Mouse (Mus musculus) cortical plate, adult 2 months (tissue): ENCODE data around the gene Vpreb1. TPM values are rescaled to one million over a fixed set of nuclear protein-coding genes. Genes with fewer than 3 reads are reported as not detected.

Experiments
- H3K27ac ChIP-seq: fragments of 200-500 bp; 2 replicates; pipeline ENCODE4 v1.5.1; 2012; ENCODE audit warnings: low read length, control low read depth, inconsistent platforms; ENCODE audit not compliant: insufficient read depth
- H3K4me1 ChIP-seq: fragments of 200-500 bp; 2 replicates; pipeline ENCODE4 v1.6.1; 2011; ENCODE audit warnings: low read length; ENCODE audit not compliant: control insufficient read depth, insufficient read depth
- H3K4me3 ChIP-seq: fragments of 200-500 bp; 2 replicates; pipeline ENCODE4 v1.5.1; 2011; ENCODE audit warnings: mild to moderate bottlenecking, low read length, control low read depth; ENCODE audit not compliant: insufficient read depth
- CTCF ChIP-seq: fragments of 200-500 bp; IDR thresholded peaks from 2 replicates; pipeline ENCODE4 v1.5.1; 2011; ENCODE audit warnings: mild to moderate bottlenecking, control low read depth, low read length; ENCODE audit not compliant: insufficient read depth; ENCODE audit errors: extremely low read depth
- POLR2A ChIP-seq: fragments of 200-500 bp; IDR thresholded peaks from 2 replicates; pipeline ENCODE4 v1.6.1; 2011; ENCODE audit warnings: mild to moderate bottlenecking, low read length, control low read depth; ENCODE audit not compliant: insufficient read depth; ENCODE audit errors: extremely low read depth
- polyA plus RNA-seq: library from polyadenylated mRNA; depleted of rRNA; stranded (reverse); fragments of >200 nt; gene quantifications from 2 replicates; pipeline ENCODE4 v1.2.3, GENCODE M21; 2012

Vpreb1 gene
- polyA plus RNA-seq, 1 experiment, result 0.38 TPM

DNA sequence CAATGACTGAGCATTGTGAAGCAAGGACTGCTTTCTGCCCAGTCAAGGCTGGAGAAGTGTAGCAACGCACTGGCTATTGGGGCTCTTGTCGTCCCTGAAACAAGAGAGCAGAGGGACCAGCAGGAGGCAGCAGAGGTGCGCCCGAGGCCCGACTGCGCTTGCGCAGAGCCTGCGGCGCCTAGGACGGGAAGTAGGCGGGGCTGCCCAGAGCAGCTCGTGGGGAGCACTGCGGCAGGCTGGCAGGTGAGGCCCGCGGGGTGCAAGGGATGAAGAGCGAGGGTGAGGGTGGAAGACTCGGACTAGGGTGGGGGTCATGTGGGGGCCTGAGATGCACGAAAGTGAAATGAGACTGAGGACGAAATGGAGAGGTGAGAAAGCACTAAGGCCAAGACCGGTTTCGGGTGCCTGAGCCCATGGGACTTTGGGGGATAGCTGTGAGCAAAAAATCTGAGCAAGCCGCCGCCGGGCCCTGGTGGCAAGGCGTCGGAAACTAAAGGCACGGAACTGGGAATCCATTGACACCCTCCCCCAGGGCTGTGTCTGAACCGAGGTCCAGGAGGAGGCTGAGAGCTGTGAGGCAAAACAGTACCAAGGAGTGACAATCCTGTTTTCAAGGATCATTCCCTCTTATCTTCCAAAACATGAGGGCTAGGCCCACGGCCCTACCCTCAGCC, 25.9 kb upstream of the Vpreb1 start, which contains the start of gene Ppm1f:
TSS of gene Ppm1f (plus strand) at position 88 of the 674 bp plus-strand sequence.
- peak; percentile 80 for TF ChIP-seq POLR2A
- TF ChIP-seq CTCF, result peak; percentile 82
- Histone ChIP-seq H3K4me3 (peak within 1 kb of the TSS; percentile 56), H3K4me1 (peaks cover 10% of the 10 kb centered on the region), H3K27ac (peak within 1 kb of the TSS; percentile 14)

DNA sequence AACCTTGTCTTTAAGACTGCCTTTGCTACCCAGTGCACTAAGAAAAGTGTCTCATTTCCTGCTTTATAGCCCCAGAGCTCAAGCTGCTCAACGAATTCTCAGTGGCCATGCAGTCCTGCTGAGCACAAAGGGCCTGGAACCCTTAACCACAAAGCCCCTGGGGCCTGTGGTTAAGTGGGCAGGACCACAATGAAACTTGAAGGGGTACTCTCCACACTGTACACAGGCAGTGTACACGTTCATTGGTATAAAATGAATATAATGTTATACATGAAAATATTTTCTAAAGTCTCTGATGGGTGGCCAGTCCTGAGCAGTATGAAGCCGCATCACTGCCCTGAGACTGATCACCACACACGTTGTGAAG, 25.4 kb upstream of the Vpreb1 start:
- Histone ChIP-seq H3K4me3 (peak overlapping the region; percentile 56; the same call in 1 of the 2 replicates), H3K27ac (no peak overlapping the region), H3K4me1 (peaks cover 10% of the 10 kb centered on the region)
- no peak for TF ChIP-seq POLR2A
- TF ChIP-seq CTCF, result no peak

DNA sequence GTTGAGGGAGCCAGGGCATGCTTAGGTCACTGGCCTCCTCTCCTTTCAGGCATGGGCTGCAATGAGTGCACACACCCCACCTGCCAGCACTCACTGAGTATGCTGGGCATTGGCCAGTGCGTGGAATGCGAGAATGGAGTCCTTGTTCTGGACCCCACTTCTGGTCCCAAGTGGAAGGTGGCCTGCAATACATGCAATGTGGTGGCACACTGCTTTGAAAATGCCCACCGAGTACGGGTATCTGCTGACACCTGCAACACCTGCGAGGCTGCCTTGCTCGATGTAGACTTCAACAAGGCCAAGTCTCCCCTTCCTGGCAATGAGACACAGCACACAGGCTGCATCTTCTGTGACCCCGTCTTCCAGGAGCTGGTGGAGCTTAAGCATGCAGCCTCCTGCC, 21.7 kb upstream of the Vpreb1 start:
- TF ChIP-seq CTCF, result no peak
- TF ChIP-seq POLR2A, result no peak
- Histone ChIP-seq H3K27ac (no peak overlapping the region), H3K4me3 (no peak overlapping the region), H3K4me1 (peaks cover 4% of the 10 kb centered on the region; the same call in 1 of the 2 replicates)

DNA sequence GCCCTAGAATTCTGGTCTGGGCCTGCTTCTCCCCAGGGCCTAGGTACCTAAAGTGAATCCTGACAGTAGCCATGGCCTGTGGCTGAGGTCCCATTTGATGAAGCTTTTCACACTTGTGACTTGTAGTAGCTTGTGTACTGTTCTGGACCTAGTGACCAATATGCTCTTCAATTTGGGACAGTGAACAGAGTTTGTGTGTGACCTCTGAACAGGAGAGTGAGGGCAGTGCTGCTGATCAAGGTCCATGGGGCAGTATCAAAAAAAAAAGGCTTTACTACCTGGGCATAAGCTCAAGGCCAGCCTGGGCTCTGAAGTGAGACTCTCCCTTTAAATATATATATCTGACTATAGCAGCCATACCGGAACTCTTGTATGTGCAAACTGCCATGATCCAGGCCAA, 17.7 kb upstream of the Vpreb1 start:
- TF ChIP-seq CTCF (no peak), POLR2A (no peak)
- Histone ChIP-seq H3K27ac (no peak overlapping the region), H3K4me1 (no peaks in the 10 kb centered on the region), H3K4me3 (no peak overlapping the region)

DNA sequence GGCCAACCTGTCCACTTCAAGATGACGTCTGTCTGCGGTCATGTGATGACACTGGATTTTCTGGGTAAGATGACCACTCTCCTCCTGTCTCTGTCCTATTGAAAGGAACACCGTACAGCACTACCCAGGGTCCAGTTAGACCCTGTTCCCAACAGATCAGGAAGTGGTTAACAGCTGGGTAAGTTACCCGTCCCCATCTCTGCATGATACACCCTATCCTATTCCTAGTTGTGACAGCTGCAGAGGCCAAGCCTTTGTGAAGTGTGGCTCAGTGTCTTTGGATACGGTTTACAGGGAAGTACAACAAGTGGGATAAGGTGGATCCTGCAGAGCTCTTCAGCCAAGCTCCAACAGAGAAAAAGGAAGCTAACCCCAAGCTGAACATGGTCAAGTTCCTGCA, 8.4 kb upstream of the Vpreb1 start:
- TF ChIP-seq CTCF (no peak), POLR2A (no peak)
- Histone ChIP-seq H3K27ac (no peak overlapping the region), H3K4me3 (no peak overlapping the region), H3K4me1 (no peaks in the 10 kb centered on the region)

DNA sequence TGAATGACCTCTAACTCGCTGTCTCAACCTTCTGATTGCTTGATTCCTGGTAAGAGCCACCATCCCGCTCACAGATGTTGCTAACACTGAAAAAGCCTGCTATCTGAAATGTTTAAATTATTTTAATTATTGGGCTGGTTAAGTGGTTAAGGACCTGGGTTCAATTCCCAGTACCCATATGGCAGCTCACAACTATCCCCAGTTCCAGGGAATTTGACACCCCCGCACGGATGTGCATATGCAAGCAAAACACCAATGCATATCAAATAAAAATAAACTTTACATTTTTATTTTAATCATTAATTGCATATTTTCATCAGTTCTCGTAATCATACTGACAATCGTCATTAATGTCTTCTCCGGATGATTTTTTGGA, 414 bp downstream of the Vpreb1 start:
- TF ChIP-seq POLR2A (no peak), CTCF (no peak)
- H3K4me1 ChIP-seq, result no peaks in the 10 kb centered on the region; the same call in 1 of the 2 replicates

DNA sequence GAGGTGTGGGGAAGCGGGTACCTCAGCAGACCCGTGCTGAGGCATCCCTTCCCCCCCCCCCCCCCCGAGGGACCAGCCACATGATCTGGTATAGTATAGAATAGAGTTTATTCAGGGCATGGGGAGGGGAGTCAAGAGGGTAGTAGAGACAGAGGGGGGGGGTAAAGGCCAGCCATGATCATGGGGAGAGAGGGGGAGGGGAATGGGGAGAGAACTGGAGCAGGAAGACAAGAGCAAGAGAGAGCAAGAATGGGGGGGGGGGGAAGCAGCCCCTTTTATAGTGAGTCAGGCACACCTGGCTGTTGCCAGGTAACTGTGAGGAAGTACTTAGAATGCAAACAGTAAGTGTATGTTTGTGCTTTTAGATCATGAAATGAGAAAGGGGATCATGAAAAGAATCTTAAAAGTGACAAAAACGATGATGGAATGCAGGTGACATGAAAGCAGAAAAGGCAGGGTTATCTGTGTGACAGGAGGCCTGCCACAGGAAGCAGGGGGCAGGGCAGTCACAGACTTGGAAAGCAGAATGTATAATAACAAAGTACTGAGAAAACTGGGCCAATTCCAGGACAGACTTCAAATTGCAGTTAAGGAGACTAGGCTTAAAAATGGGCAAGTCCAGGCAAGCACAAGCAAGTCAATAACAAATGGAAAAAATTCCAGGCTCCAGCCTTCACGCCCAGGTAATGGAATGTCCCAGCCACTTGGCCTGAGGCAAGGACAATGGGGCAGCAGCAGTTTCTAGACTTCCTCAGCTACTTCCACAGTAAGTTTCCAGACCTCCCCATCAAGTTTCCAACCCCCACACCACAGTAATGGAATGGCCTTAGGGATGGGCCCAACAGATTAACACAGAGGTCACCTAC, 4.7 kb downstream of the Vpreb1 start:
- Histone ChIP-seq H3K27ac (no peak overlapping the region), H3K4me3 (no peak overlapping the region), H3K4me1 (no peaks in the 10 kb centered on the region)
- TF ChIP-seq POLR2A (no peak), CTCF (no peak)

More for the DNA sequence above, 414 bp downstream of the Vpreb1 start:
- peak overlapping the region; percentile 73; the same call in 1 of the 2 replicates for H3K4me3 ChIP-seq
- no peak overlapping the region for H3K27ac ChIP-seq

DNA sequence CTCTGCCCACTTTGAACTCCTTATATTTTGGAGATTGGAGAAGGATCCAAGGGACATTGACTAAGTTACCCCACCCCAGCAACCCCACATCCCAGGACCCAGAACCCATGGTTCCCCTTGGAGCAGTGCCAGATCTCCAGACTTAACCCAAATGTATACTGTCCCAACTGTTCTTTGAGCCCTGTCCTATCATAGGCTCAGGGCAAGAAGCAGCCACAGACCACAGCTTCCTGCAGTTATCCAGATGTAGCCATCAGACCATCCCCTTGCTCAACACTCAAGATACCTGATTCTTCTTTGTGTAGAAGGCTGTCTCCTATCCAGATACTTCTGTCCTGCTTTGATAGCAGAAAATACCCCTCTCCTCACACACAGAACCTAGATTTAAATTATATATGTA, 5.4 kb downstream of the Vpreb1 start:
- Histone ChIP-seq H3K4me1 (no peaks in the 10 kb centered on the region), H3K4me3 (no peak overlapping the region), H3K27ac (no peak overlapping the region)
- TF ChIP-seq CTCF, result no peak
- TF ChIP-seq POLR2A, result no peak

DNA sequence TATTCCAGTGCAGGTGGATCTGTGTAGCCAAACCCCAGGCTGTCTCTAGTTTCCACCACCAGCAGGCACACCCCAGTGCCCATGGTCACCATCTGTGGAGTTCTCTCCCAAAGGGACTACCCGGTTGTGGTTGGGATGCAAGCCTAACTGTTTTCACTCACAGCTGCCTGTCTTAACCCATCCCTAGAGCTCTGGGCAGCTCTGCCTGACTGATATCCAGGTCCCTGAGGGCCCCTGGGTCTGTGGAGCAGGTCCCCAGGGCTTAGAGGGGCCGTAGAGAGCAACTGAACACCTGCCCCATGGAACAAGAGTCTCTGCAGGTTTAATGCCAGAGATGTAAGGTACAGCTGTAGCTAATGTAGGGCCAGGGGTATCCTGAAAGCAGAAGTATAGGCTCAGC, 6.7 kb downstream of the Vpreb1 start, which contains the start of gene Igll1:
TSS of gene Igll1 (minus strand) at position 8 of the 400 bp plus-strand sequence.
- H3K4me1 ChIP-seq, result no peaks in the 10 kb centered on the region
- no peak for TF ChIP-seq POLR2A
- TF ChIP-seq CTCF, result no peak
- H3K27ac ChIP-seq, result no peak within 1 kb of the TSS
- no peak within 1 kb of the TSS for H3K4me3 ChIP-seq
